Mouse (Mus musculus) embryonic facial prominence, embryonic 15.5 days (tissue): ENCODE data around the gene Cfap161. TPM values are rescaled to one million over a fixed set of nuclear protein-coding genes. Genes with fewer than 3 reads are reported as not detected.

ENCODE experiments used
- ATAC-seq: fragments of 200-750 bp; cut with Nextera tagmentation; 2 replicates; pipeline ENCODE4 v1.8.0; 2017; ENCODE audit warnings: low read depth, moderate TSS enrichment; ENCODE audit not compliant: insufficient number of reproducible peaks, low FRiP score, low TSS enrichment
- H3K27ac ChIP-seq: fragments of 300-500 bp; sonication (generic); replicated peaks from 2 replicates; pipeline ENCODE4 v1.5.1; 2015; ENCODE audit warnings: mild to moderate bottlenecking, inconsistent platforms
- H3K27me3 ChIP-seq: fragments of 300-500 bp; sonication (generic); 2 replicates; pipeline ENCODE4 v1.6.1; 2015; ENCODE audit warnings: inconsistent platforms
- H3K36me3 ChIP-seq: fragments of 300-500 bp; sonication (generic); 2 replicates; pipeline ENCODE4 v1.6.1; 2015; ENCODE audit warnings: mild to moderate bottlenecking, inconsistent platforms
- H3K4me1 ChIP-seq: fragments of 300-500 bp; sonication (generic); 2 replicates; pipeline ENCODE4 v1.6.1; 2015; ENCODE audit warnings: inconsistent platforms
- H3K4me2 ChIP-seq: fragments of 300-500 bp; sonication (generic); replicated peaks from 2 replicates; pipeline ENCODE4 v1.6.1; 2015; ENCODE audit warnings: mild to moderate bottlenecking, inconsistent platforms
- H3K4me3 ChIP-seq: fragments of 300-500 bp; sonication (generic); replicated peaks from 2 replicates; pipeline ENCODE4 v1.5.1; 2015; ENCODE audit warnings: mild to moderate bottlenecking, inconsistent platforms
- H3K9ac ChIP-seq: fragments of 300-500 bp; sonication (generic); 2 replicates; pipeline ENCODE4 v1.6.1; 2015; ENCODE audit warnings: inconsistent platforms
- H3K9me3 ChIP-seq: fragments of 300-500 bp; sonication (generic); replicated peaks from 2 replicates; pipeline ENCODE4 v1.6.1; 2016; ENCODE audit warnings: inconsistent platforms
- WGBS: fragments of 180-500 bp; shearing (Covaris S2); methylation state at CpG from one replicate; pipeline ENCODE4 v1.1.7; 2015; 5-methylcytosine and 5-hydroxymethylcytosine counted together
- polyA plus RNA-seq: library from polyadenylated mRNA; unstranded; fragments of >200 nt; fragmentation: Nextera tagmentation; extraction: Ambion mirVana; gene quantifications from 2 replicates; pipeline ENCODE4 v1.2.1, GENCODE M21; 2015

The Cfap161 gene
- polyA plus RNA-seq, 1 experiment from 2014 or later = 14.1 TPM

DNA sequence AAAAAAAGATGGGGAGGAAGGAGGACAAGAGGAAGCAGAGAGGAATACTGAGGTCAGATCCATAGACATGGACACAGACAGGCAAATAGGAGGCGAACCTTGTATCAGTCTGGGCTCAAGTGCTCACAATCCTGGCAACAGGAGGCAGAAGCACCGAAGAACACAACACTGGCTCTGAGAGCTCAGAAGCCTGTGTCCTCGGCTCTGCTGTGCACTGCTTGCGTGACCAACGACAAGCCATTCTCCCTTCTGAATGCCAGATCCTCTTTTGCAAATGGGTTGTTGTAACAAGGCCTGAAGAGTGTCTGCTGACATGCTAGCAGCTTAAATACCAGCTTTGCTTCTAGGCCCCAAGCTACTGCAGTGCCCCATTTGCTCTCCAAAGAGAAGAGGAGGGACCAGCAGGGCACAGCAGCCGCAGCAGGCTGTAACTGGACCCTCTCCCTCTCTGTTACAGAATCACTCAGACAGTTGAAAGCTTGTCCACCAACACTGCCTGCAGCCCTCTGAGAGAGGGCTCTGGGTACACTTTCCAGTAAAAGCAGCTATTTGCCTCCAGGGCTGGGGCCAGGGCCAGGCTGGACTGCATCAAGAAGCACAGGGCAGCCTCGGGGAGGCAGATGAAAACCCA is 54.9 kb downstream of the Cfap161 start:
- Histone ChIP-seq H3K4me2 (no peak overlapping the region), H3K4me1 (peaks cover 34% of the 10 kb centered on the region), H3K36me3 (no peaks in the 10 kb centered on the region), H3K9me3 (no peaks in the 10 kb centered on the region), H3K4me3 (no peak overlapping the region), H3K27ac (peak overlapping the region; percentile 66; the same call in 1 of the 2 replicates), H3K27me3 (no peaks in the 10 kb centered on the region), H3K9ac (no peak overlapping the region)
- 29% methylated on average over 7 of the region's 7 CpGs for WGBS
- ATAC-seq = 0 out of 2 replicates have a peak, but pooled peaks have one; percentile 36

GRCm38 (mm10) chr7:83738623-83739462 is 55.8 kb downstream of the Cfap161 start:
- Histone ChIP-seq H3K9me3 (no peaks in the 10 kb centered on the region), H3K27me3 (no peaks in the 10 kb centered on the region), H3K36me3 (no peaks in the 10 kb centered on the region), H3K9ac (no peak overlapping the region), H3K4me3 (no peak overlapping the region), H3K4me1 (peaks cover 25% of the 10 kb centered on the region), H3K4me2 (no peak overlapping the region), H3K27ac (no peak overlapping the region; the same call in 1 of the 2 replicates)
- no peak for ATAC-seq
- 62% methylated on average over 10 of the region's 10 CpGs for WGBS

- ATAC-seq = no peak
- Histone ChIP-seq H3K4me1 (peaks cover 25% of the 10 kb centered on the region), H3K4me2 (no peak overlapping the region), H3K4me3 (no peak overlapping the region), H3K27ac (no peak overlapping the region; the same call in 1 of the 2 replicates), H3K9me3 (no peaks in the 10 kb centered on the region), H3K9ac (no peak overlapping the region), H3K36me3 (no peaks in the 10 kb centered on the region), H3K27me3 (no peaks in the 10 kb centered on the region)
- WGBS = 48% methylated on average over 6 of the region's 6 CpGs
These were observed 56.7 kb downstream of the Cfap161 start for GRCm38 (mm10) chr7:83737914-83738490.

DNA sequence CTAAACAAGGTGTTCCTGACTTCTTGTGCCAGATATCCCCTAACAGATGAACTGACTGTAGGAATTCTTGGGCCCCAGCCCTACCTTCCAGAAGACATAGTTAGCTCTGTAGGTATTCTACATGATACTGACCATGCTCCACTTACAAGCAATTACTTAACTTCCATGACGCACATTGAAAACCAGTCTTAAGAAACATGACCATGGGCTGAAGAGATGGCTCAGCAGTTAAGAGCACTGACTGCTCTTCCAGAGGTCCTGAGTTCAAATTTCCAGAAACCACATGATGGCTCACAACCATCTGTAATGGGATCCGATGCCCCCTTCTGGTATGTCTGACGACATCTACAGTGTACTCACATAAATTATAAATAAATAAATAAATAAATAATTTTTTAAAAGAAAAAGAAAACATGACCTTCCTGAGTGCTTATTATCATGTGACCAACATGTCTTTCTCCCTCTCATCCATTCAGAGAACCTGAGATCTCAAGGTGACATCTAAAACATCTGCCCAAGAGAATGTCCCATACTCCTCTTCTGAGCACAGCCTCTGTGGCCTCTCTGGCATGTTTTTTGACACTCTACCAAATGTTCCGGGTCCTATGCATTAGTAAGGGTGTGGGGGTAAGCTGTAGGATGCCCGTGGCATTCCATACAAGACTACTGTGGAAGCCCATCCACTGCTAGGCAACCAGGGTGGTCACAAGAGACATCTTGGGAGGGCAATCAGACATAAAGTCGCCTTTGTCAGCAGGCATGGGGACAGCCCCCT is 58.2 kb downstream of the Cfap161 start:
- WGBS = 84% methylated on average over 6 of the region's 6 CpGs
- no peaks in the 10 kb centered on the region for H3K27me3 ChIP-seq
- no peak overlapping the region for H3K27ac ChIP-seq
- no peak overlapping the region for H3K4me2 ChIP-seq
- peaks cover 25% of the 10 kb centered on the region for H3K4me1 ChIP-seq
- H3K9me3 ChIP-seq = no peaks in the 10 kb centered on the region
- no peak for ATAC-seq
- H3K4me3 ChIP-seq = no peak overlapping the region
- H3K9ac ChIP-seq = no peak overlapping the region
- no peaks in the 10 kb centered on the region for H3K36me3 ChIP-seq

GRCm38 (mm10) chr7:83735108-83735781 is 59.4 kb downstream of the Cfap161 start:
- H3K9me3 ChIP-seq = no peaks in the 10 kb centered on the region
- no peaks in the 10 kb centered on the region for H3K36me3 ChIP-seq
- no peak overlapping the region for H3K9ac ChIP-seq
- no peak for ATAC-seq
- H3K4me1 ChIP-seq = peaks cover 25% of the 10 kb centered on the region
- 85% methylated on average over 7 of the region's 7 CpGs for WGBS
- no peak overlapping the region for H3K4me3 ChIP-seq
- H3K27ac ChIP-seq = no peak overlapping the region
- H3K27me3 ChIP-seq = no peaks in the 10 kb centered on the region
- no peak overlapping the region for H3K4me2 ChIP-seq

DNA sequence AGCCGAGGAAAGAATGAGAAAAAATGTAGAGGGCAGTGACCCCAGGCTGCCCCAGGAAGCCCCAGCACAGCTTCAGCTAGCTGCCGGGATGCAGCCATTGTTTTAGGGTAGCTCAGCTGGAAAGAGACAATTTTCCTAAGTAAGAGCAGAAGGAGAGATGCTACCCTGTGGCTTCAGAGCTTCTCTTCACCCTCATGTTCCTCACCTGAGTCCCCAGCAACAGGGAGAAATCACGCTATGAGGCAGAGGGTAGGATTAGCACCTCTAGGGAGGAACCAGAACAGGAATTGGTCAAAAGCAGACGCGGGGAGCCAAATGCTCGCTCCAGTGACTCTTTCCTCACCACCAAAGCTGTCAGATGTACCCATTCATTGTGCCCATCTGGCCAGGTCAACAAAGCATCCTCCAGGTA is 60.0 kb downstream of the Cfap161 start:
- no peaks in the 10 kb centered on the region for H3K9me3 ChIP-seq
- ATAC-seq = no peak
- no peaks in the 10 kb centered on the region for H3K36me3 ChIP-seq
- H3K27ac ChIP-seq = no peak overlapping the region
- H3K4me1 ChIP-seq = peaks cover 19% of the 10 kb centered on the region
- no peaks in the 10 kb centered on the region for H3K27me3 ChIP-seq
- H3K9ac ChIP-seq = no peak overlapping the region
- no peak overlapping the region for H3K4me2 ChIP-seq
- H3K4me3 ChIP-seq = no peak overlapping the region
- 74% methylated on average over 6 of the region's 6 CpGs for WGBS

- Histone ChIP-seq H3K27me3 (no peaks in the 10 kb centered on the region), H3K27ac (no peak overlapping the region), H3K9me3 (no peaks in the 10 kb centered on the region), H3K4me1 (peaks cover 15% of the 10 kb centered on the region; the same call in 1 of the 2 replicates), H3K36me3 (no peaks in the 10 kb centered on the region), H3K4me2 (no peak overlapping the region), H3K4me3 (no peak overlapping the region), H3K9ac (no peak overlapping the region)
- no peak for ATAC-seq
- WGBS = 86% methylated on average over 3 of the region's 3 CpGs
These were observed 60.4 kb downstream of the Cfap161 start for GRCm38 (mm10) chr7:83734246-83734645.

GRCm38 (mm10) chr7:83732781-83733180 is 61.9 kb downstream of the Cfap161 start:
- no peaks in the 10 kb centered on the region for H3K9me3 ChIP-seq
- H3K27me3 ChIP-seq = no peaks in the 10 kb centered on the region
- no peak overlapping the region for H3K9ac ChIP-seq
- ATAC-seq = no peak
- peaks cover under 1% of the 10 kb centered on the region; the same call in 1 of the 2 replicates for H3K4me1 ChIP-seq
- H3K4me2 ChIP-seq = no peak overlapping the region
- no peak overlapping the region for H3K27ac ChIP-seq
- H3K36me3 ChIP-seq = no peaks in the 10 kb centered on the region
- no peak overlapping the region for H3K4me3 ChIP-seq
- WGBS = 89% methylated on average over 3 of the region's 3 CpGs

DNA sequence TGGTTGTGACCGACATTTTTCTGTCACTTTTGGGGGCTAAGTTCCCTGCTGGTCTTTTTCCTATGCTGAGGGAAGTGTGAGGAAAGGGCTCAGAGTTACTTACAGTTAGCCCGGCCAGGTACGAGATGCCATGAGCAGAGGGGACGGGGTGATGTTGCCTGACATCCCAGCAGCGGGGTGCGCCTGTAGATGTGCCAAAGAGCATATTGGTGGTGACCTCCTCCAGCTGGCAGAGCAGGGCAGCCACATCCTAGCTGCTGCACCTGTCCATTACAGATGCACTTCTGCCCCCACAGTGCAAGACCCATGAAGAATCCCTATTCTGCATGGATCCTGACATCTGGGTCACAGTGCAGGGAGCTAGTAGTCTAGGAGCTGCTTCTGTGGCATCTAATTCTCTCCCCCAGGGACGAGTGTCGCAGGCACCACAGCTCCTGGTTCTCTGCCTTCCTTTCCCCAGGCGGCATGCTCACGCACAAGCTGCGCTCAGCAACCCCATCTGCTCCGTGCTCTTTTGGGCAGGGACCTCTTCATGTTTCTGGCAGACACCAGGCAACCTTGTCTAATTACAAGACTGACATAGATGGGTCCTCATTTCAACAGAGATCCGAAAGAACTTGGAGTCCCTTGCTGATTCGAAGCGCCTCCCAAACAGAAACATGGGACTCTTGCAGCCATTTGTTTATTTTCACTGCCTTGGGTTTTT is 62.6 kb downstream of the Cfap161 start:
- no peak for ATAC-seq
- Histone ChIP-seq H3K4me2 (no peak overlapping the region), H3K9me3 (no peaks in the 10 kb centered on the region)

GRCm38 (mm10) chr7:83731297-83731696 is 63.4 kb downstream of the Cfap161 start:
- WGBS = 69% methylated on average over 6 of the region's 6 CpGs
- no peak overlapping the region for H3K9ac ChIP-seq
- no peak overlapping the region for H3K27ac ChIP-seq
- no peak for ATAC-seq
- no peaks in the 10 kb centered on the region for H3K27me3 ChIP-seq
- H3K4me3 ChIP-seq = no peak overlapping the region
- no peak overlapping the region for H3K4me2 ChIP-seq
- no peaks in the 10 kb centered on the region for H3K9me3 ChIP-seq
- H3K4me1 ChIP-seq = no peaks in the 10 kb centered on the region
- no peaks in the 10 kb centered on the region for H3K36me3 ChIP-seq

More for the DNA sequence above, 62.6 kb downstream of the Cfap161 start:
- Histone ChIP-seq H3K27me3 (no peaks in the 10 kb centered on the region), H3K4me3 (no peak overlapping the region), H3K9ac (no peak overlapping the region), H3K4me1 (no peaks in the 10 kb centered on the region), H3K27ac (no peak overlapping the region), H3K36me3 (no peaks in the 10 kb centered on the region)
- WGBS = 77% methylated on average over 15 of the region's 15 CpGs
